27 mouse cellular contexts compared by ENCODE assay signal in the genomic region with DNA sequence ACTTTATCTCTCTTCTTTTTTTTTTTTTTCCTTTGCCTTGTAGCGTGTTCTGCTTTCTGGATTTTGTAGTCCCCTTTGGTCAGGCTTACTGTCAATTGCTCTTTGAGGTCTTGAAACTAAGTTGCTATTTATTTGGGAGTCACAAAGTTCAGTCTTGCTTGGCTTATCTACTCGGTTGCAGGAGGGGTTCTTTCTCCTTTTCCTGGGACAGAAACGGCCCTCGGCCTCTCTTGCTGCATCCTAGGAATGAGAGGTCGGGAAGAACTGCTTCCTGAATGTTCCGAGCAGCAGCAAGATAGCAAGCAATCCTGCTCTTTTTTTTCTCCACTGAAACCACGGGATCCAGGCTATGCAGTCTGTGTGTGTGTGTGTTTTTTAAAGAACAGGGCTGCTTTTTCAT. TPM values are rescaled to one million over a fixed set of nuclear protein-coding genes. Genes with fewer than 3 reads are reported as not detected.
A peak's percentile ranks its signal among the peaks of the same experiment; 100 is the strongest.
DNase-seq lines count a peak whose midpoint lies in the region; ATAC-seq and TF ChIP-seq lines count a peak whose summit lies in the region.
"Had no signal": no experiment of that assay in that cellular context is flagged by ENCODE, and none has a peak within 500 bp of the region (broad histone marks: within the 10 kb centered on the region; RNA-seq: fewer than 3 reads in every experiment).

No protein-coding gene starts in this region.

- no peaks in the 10 kb centered on the region for H3K9me3 ChIP-seq in heart, embryonic 14.5 days (ENCODE audit: control insufficient read depth, low read length)
- H3K9me3 ChIP-seq: embryonic facial prominence, embryonic 12.5 days; hindbrain, embryonic 12.5 days; liver, embryonic 13.5 days; lung, embryonic 15.5 days; megakaryocyte, embryonic 14.5 days; midbrain, embryonic 15.5 days; neural tube, embryonic 13.5 days had no signal

- H3K4me1 ChIP-seq in heart, embryonic 14.5 days (ENCODE audit: control insufficient read depth in 2 of 2, insufficient read depth in 2 of 2, low read length in 2 of 2) = peaks cover 3 to 15% of the 10 kb centered on the region in 2 experiments; a peak in 3 of 4 replicates
- no peaks in the 10 kb centered on the region; the same call in 1 of the 2 replicates for H3K4me1 ChIP-seq in lung, adult 2 months (ENCODE audit: control insufficient read depth, insufficient read depth, low read length)
- H3K4me1 ChIP-seq: liver, embryonic 13.5 days; lung, embryonic 15.5 days; megakaryocyte, embryonic 14.5 days had no signal

- peak overlapping the region; percentile 46 to 54; a peak in 3 of 4 replicates for H3K27ac ChIP-seq in heart, embryonic 14.5 days (replicated peaks in 1 of 2; ENCODE audit: control insufficient read depth in 1 of 2, insufficient read depth in 1 of 2, low read depth in 2 of 2, low read length in 2 of 2)
- H3K27ac ChIP-seq: embryonic facial prominence, embryonic 12.5 days; gastrocnemius, adult 2 months; hindbrain, embryonic 12.5 days; left cerebral cortex, adult 2 months; liver, embryonic 13.5 days; lung, embryonic 15.5 days; midbrain, embryonic 15.5 days; neural tube, embryonic 13.5 days had no signal

- no peak for TF ChIP-seq POLR2A in lung, adult 2 months (IDR thresholded peaks at IDR 0.05; ENCODE audit: borderline replicate concordance, extremely low read depth, low read depth, low read length)

- ATAC-seq in heart, embryonic 14.5 days (ENCODE audit: insufficient number of reproducible peaks, insufficient read depth, low FRiP score, low read depth) = no peak
- ATAC-seq: intestine, postnatal 0 days had no signal

- H3K4me2 ChIP-seq in heart, embryonic 14.5 days (ENCODE audit: low read length) = peak overlapping the region; percentile 47
- H3K4me2 ChIP-seq: embryonic facial prominence, embryonic 12.5 days; hindbrain, embryonic 12.5 days; liver, embryonic 13.5 days; lung, embryonic 15.5 days; neural tube, embryonic 13.5 days had no signal

- H3K36me3 ChIP-seq in heart, embryonic 14.5 days (ENCODE audit: control insufficient read depth, insufficient read depth, low read length) = no peaks in the 10 kb centered on the region
- H3K36me3 ChIP-seq: embryonic facial prominence, embryonic 12.5 days; hindbrain, embryonic 12.5 days; liver, embryonic 13.5 days; lung, embryonic 15.5 days; midbrain, embryonic 15.5 days; neural tube, embryonic 13.5 days had no signal

- DNase-seq in adrenal gland, adult 2 months = peak; percentile 37
- no peak for DNase-seq in adrenal gland, adult 8-10 months
- DNase-seq in testis, postnatal 14 days (ENCODE audit: low spot score) = peak; percentile 36
- no peak for DNase-seq in testis, postnatal 10 days (ENCODE audit: low spot score)
- DNase-seq in heart, postnatal 4 days = peak; percentile 21
- DNase-seq in lung, adult 2 months = no peak
- no peak for DNase-seq in urinary bladder, adult 2 months (ENCODE audit: low spot score)
- DNase-seq: cerebellum, adult 18-20 months; cerebellum, postnatal 25 days; gastrocnemius, adult 2 months; liver, embryonic 13.5 days; lung, postnatal 36 days; retina, postnatal 1 day had no signal

- TF ChIP-seq CTCF in lung, adult 2 months (IDR thresholded peaks at IDR 0.05; ENCODE audit: insufficient read depth, low read length) = no peak

- WGBS in heart, embryonic 14.5 days = 3% methylated on average over 7 of the region's 7 CpGs
- WGBS in lung, adult 2 months = 13% methylated on average over 7 of the region's 7 CpGs

- no peaks in the 10 kb centered on the region for H3K27me3 ChIP-seq in heart, embryonic 14.5 days (ENCODE audit: control insufficient read depth, insufficient read depth, low read length)
- H3K27me3 ChIP-seq: embryonic facial prominence, embryonic 12.5 days; hindbrain, embryonic 12.5 days; liver, embryonic 13.5 days; lung, embryonic 15.5 days; megakaryocyte, embryonic 14.5 days; midbrain, embryonic 15.5 days; neural tube, embryonic 13.5 days had no signal

- H3K9ac ChIP-seq in heart, embryonic 14.5 days (ENCODE audit: low read length) = peak overlapping the region; percentile 11; the same call in 1 of the 2 replicates
- H3K9ac ChIP-seq: embryonic facial prominence, embryonic 12.5 days; hindbrain, embryonic 12.5 days; liver, embryonic 13.5 days; lung, embryonic 15.5 days; midbrain, embryonic 15.5 days; neural tube, embryonic 13.5 days had no signal

- no peak overlapping the region for H3K4me3 ChIP-seq in heart, embryonic 14.5 days (ENCODE audit: control insufficient read depth in 1 of 2, insufficient read depth in 1 of 2, low read depth in 1 of 2, low read length in 2 of 2)
- no peak overlapping the region for H3K4me3 ChIP-seq in lung, adult 2 months (replicated peaks; ENCODE audit: extremely low read depth, low read depth, low read length)
- H3K4me3 ChIP-seq: embryonic facial prominence, embryonic 12.5 days; gastrocnemius, adult 2 months; hindbrain, embryonic 12.5 days; left cerebral cortex, adult 2 months; liver, embryonic 13.5 days; lung, embryonic 15.5 days; megakaryocyte, embryonic 14.5 days; midbrain, embryonic 15.5 days; myocyte; neural tube, embryonic 13.5 days had no signal

RNA-seq across cellular contexts. Expression of a gene that starts 41.5 kb away (rescaled TPM):
- total RNA-seq in adrenal gland, adult 2 months (2021) = not detected
- polyA plus RNA-seq in adrenal gland, adult 2 months (2012; rRNA removed) = 0.06 TPM in 2 replicates
- total RNA-seq in adrenal gland, adult 8-10 months (2022) = not detected
- polyA plus RNA-seq in heart, embryonic 14.5 days (2014; fragmentation: Nextera tagmentation; extraction: Ambion mirVana) = not detected in 2 replicates
- total RNA-seq in heart, postnatal 4 days (2021) = not detected
- 0.15 and 0.23 TPM in 2 replicates for polyA plus RNA-seq in lung, adult 2 months (2012; rRNA removed)
- 0.07 and 0.08 TPM in 2 replicates for polyA plus RNA-seq in urinary bladder, adult 2 months (2012; rRNA removed)
- total RNA-seq: gastrocnemius, adult 2 months; layer of hippocampus, postnatal 10 days; left cerebral cortex, adult 2 months; left cerebral cortex, postnatal 36 days had no signal
- polyA plus RNA-seq: embryonic facial prominence, embryonic 12.5 days; forebrain, embryonic 11.5 days; hindbrain, embryonic 12.5 days; intestine, postnatal 0 days; liver, embryonic 13.5 days; lung, embryonic 15.5 days; midbrain, embryonic 15.5 days; myocyte; neural tube, embryonic 13.5 days; spleen, adult 2 months had no signal

RNA-seq across cellular contexts. Expression of a gene that starts 44.9 kb away (rescaled TPM):
- total RNA-seq in adrenal gland, adult 2 months (2021) = 1 to 10 TPM; 2.0 to 2.5 TPM
- 1.5 and 2.5 TPM in 2 replicates for polyA plus RNA-seq in adrenal gland, adult 2 months (2012; rRNA removed)
- 1 to 10 TPM; 2.1 to 4.1 (median 2.6) TPM for total RNA-seq in adrenal gland, adult 8-10 months (2022)
- polyA plus RNA-seq in heart, embryonic 14.5 days (2014; fragmentation: Nextera tagmentation; extraction: Ambion mirVana) = 0.15 TPM in 1 of 2 replicates, not detected in the other
- total RNA-seq in heart, postnatal 4 days (2021) = under 1 TPM; 0.41 to 0.52 TPM
- polyA plus RNA-seq in lung, adult 2 months (2012; rRNA removed) = 0.12 TPM in 1 of 2 replicates, not detected in the other
- not detected in 2 replicates for polyA plus RNA-seq in urinary bladder, adult 2 months (2012; rRNA removed)
- total RNA-seq: gastrocnemius, adult 2 months had no signal
- polyA plus RNA-seq: embryonic facial prominence, embryonic 12.5 days; intestine, postnatal 0 days; liver, embryonic 13.5 days; myocyte; spleen, adult 2 months had no signal

Comparison
In these comparisons a context has a peak if more than half of its experiments do, and no peak if none do; other contexts are left out.
1. DNase-seq: peak in adrenal gland, adult 2 months (single experiment), testis, postnatal 14 days (single experiment) and heart, postnatal 4 days (single experiment); none in adrenal gland, adult 8-10 months (single experiment), testis, postnatal 10 days (single experiment), lung, adult 2 months (single experiment) and urinary bladder, adult 2 months (single experiment).